Mouse (Mus musculus) small intestine, adult 2 months (tissue): ENCODE results near the gene Tbxa2r.

ENCODE experiments used
- CTCF ChIP-seq: fragments of 200-500 bp; IDR thresholded peaks from 2 replicates; pipeline ENCODE4 v1.5.1; 2012; ENCODE audit warnings: low read depth, mild to moderate bottlenecking, control low read depth, inconsistent platforms, low read length, moderate library complexity, mixed read lengths; ENCODE audit not compliant: insufficient replicate concordance, insufficient read length; ENCODE audit errors: extremely low read depth
- POLR2A ChIP-seq: fragments of 200-500 bp; IDR thresholded peaks from 2 replicates; pipeline ENCODE4 v1.6.1; 2012; ENCODE audit warnings: low read depth, mild to moderate bottlenecking, control low read depth, inconsistent platforms, low read length, moderate library complexity

DNA sequence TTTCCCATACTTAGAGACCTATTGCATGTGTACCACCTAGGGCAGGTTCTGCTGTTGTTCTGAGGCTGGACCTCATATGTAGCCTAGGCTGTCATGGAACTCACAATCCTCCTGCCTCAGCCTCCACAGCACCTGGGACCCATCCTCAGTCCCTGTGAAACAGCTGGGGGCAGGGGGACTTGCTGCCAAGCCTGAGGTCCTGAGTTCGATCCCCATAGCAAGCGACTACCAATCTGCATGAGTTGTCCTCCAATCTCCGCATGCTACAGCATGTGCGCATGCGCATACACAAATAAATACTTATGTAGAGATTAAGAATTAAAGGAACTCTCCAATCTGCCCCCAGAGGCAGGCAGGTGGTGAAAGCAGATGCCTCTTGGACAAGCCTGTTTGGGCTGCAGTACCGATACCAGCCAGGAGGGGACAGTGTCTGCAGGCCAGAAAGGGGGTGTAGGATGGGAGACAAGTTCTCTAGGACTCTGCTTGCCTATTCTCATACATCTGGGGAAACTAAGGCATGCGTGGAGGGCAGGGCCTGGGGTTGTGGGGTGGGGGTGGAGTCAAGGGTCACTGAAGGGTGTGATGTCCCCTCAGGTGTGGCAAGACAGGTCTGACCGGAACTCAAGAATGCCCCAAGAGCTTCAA is 40.9 kb upstream of the Tbxa2r start:
- TF ChIP-seq CTCF (peak; percentile 97), POLR2A (no peak)
